Mouse (Mus musculus) liver, postnatal 0 days (tissue): Measurements from ENCODE around the gene Chst11.

Experiments used
- CTCF ChIP-seq: sonication (generic); IDR thresholded peaks from 2 replicates; pipeline ENCODE4 v1.5.1; 2016; ENCODE audit warnings: antibody characterized with exemption, low read depth
- EP300 ChIP-seq: IDR thresholded peaks from 2 replicates; pipeline ENCODE4 v1.6.1; 2016; ENCODE audit warnings: antibody characterized with exemption, low read depth, mild to moderate bottlenecking

DNA sequence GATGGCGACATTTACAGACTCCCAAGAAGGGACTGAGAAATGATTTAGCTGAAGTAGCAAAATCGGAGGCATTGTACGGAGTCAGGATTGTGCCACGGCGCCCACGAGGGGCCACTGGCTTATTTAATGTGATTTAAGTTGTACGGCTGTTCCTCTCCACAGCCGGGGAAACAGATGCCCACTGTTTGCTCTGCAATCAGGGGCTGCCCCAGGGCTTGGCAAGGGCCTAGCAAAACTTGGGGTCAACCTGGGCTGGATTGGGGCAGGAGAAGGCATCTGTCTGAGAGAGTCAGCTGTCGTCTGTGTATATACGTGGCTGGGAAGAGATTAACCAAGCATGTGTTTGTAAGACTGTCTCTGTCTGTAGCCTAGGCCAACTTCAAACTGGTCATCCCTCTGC lies 149.6 kb downstream of the Chst11 start:
- TF ChIP-seq CTCF: no peak
- TF ChIP-seq EP300: no peak
